8 mouse cellular contexts compared by ENCODE assay signal in the genomic region with DNA sequence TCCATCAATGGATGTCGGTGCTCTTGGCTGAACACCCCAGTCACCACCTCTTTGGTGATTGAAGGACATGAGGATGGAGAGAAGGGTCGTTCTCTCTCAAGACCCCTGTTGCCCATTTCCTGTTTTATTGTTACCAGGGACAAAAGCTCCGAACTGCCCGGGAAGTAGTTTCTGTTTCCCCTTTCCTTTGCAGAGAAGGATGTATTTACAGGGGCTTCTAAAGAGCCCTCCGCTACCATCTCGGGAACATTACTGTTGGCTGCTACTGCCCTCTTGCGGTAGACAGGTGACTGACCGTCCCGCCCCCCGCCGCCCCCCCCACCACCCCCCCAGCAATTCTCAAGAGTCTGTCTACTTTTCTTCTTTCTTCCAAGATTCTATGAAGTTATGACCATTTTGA. TPM values are rescaled to one million over a fixed set of nuclear protein-coding genes. Genes with fewer than 3 reads are reported as not detected.
DNase-seq lines count a peak whose midpoint lies in the region; ATAC-seq lines count a peak whose summit lies in the region.

No protein-coding gene starts in this region.

- no peak overlapping the region for H3K27ac ChIP-seq in forebrain, embryonic 11.5 days (ENCODE audit: low read depth, low read length)
- H3K27ac ChIP-seq in hindbrain, embryonic 14.5 days = no peak overlapping the region
- no peak overlapping the region for H3K27ac ChIP-seq in liver, embryonic 12.5 days
- H3K27ac ChIP-seq in neural tube, embryonic 11.5 days (ENCODE audit: low read depth, low read length) = no peak overlapping the region

- WGBS in forebrain, embryonic 11.5 days = 1% methylated on average over 11 of the region's 11 CpGs
- WGBS in hindbrain, embryonic 14.5 days = 2% methylated on average over 11 of the region's 11 CpGs
- WGBS in liver, embryonic 12.5 days (ENCODE audit: insufficient replicate concordance) = 6% methylated on average over 11 of the region's 11 CpGs
- 2% methylated on average over 11 of the region's 11 CpGs for WGBS in neural tube, embryonic 11.5 days

- no peaks in the 10 kb centered on the region for H3K9me3 ChIP-seq in forebrain, embryonic 11.5 days (ENCODE audit: control insufficient read depth, low read length)
- H3K9me3 ChIP-seq in hindbrain, embryonic 14.5 days (ENCODE audit: control insufficient read depth, low read length) = no peaks in the 10 kb centered on the region
- H3K9me3 ChIP-seq in liver, embryonic 12.5 days (replicated peaks) = no peaks in the 10 kb centered on the region
- no peaks in the 10 kb centered on the region for H3K9me3 ChIP-seq in neural tube, embryonic 11.5 days (ENCODE audit: control insufficient read depth, low read length)

- intact Hi-C loops in left cerebral cortex, postnatal 4 days (cut with DNase I) = loop anchor here (5.0 kb wide), 1 partner anchor 96 kb away; a partner anchor contains a TSS
- intact Hi-C loops in left cerebral cortex, postnatal 36 days (cut with DNase I) = loop anchor here (5.0 kb wide), 1 partner anchor 96 kb away; a partner anchor contains a TSS

- H3K4me3 ChIP-seq in forebrain, embryonic 11.5 days (ENCODE audit: low read depth, low read length) = no peak overlapping the region
- H3K4me3 ChIP-seq in hindbrain, embryonic 14.5 days (replicated peaks; ENCODE audit: low read length) = no peak overlapping the region; the same call in 1 of the 2 replicates
- no peak overlapping the region; the same call in 1 of the 2 replicates for H3K4me3 ChIP-seq in liver, embryonic 12.5 days
- H3K4me3 ChIP-seq in neural tube, embryonic 11.5 days (ENCODE audit: low read depth, low read length) = 0 out of 2 replicates have a peak overlapping the region, but pooled peaks have one; percentile 12

- H3K4me2 ChIP-seq in forebrain, embryonic 11.5 days (ENCODE audit: low read depth, low read length, severe bottlenecking) = peak overlapping the region; percentile 37; the same call in 1 of the 2 replicates
- H3K4me2 ChIP-seq in hindbrain, embryonic 14.5 days (replicated peaks) = peak overlapping the region; percentile 48
- H3K4me2 ChIP-seq in liver, embryonic 12.5 days = peak overlapping the region; percentile 43
- peak overlapping the region; percentile 41 for H3K4me2 ChIP-seq in neural tube, embryonic 11.5 days (ENCODE audit: low read depth)

- no peaks in the 10 kb centered on the region for H3K36me3 ChIP-seq in forebrain, embryonic 11.5 days (ENCODE audit: control insufficient read depth, insufficient read depth, low read length)
- no peaks in the 10 kb centered on the region for H3K36me3 ChIP-seq in hindbrain, embryonic 14.5 days (replicated peaks; ENCODE audit: control insufficient read depth, insufficient read depth)
- H3K36me3 ChIP-seq in liver, embryonic 12.5 days = no peaks in the 10 kb centered on the region
- no peaks in the 10 kb centered on the region for H3K36me3 ChIP-seq in neural tube, embryonic 11.5 days (ENCODE audit: control insufficient read depth, insufficient read depth, low read length)

- no peak overlapping the region for H3K9ac ChIP-seq in forebrain, embryonic 11.5 days (ENCODE audit: low read length)
- H3K9ac ChIP-seq in hindbrain, embryonic 14.5 days = no peak overlapping the region; the same call in 1 of the 2 replicates
- H3K9ac ChIP-seq in liver, embryonic 12.5 days = no peak overlapping the region
- H3K9ac ChIP-seq in neural tube, embryonic 11.5 days (ENCODE audit: low read length) = 0 out of 2 replicates have a peak overlapping the region, but pooled peaks have one; percentile 18

- H3K4me1 ChIP-seq in forebrain, embryonic 11.5 days (replicated peaks; ENCODE audit: control insufficient read depth, insufficient read depth, low read length) = no peaks in the 10 kb centered on the region
- H3K4me1 ChIP-seq in hindbrain, embryonic 14.5 days (replicated peaks; ENCODE audit: control insufficient read depth, insufficient read depth, low read length) = 0 out of 2 replicates have a peak, but pooled peaks cover 4% of the 10 kb centered on the region
- 0 out of 2 replicates have a peak, but pooled peaks cover 3% of the 10 kb centered on the region for H3K4me1 ChIP-seq in liver, embryonic 12.5 days
- H3K4me1 ChIP-seq in neural tube, embryonic 11.5 days (ENCODE audit: control insufficient read depth, insufficient read depth, low read length) = no peaks in the 10 kb centered on the region

- no peaks in the 10 kb centered on the region; the same call in 1 of the 2 replicates for H3K27me3 ChIP-seq in forebrain, embryonic 11.5 days (ENCODE audit: control insufficient read depth, insufficient read depth, low read length)
- no peaks in the 10 kb centered on the region for H3K27me3 ChIP-seq in hindbrain, embryonic 14.5 days (ENCODE audit: control insufficient read depth, insufficient read depth, low read length)
- H3K27me3 ChIP-seq in liver, embryonic 12.5 days (replicated peaks) = 0 out of 2 replicates have a peak, but pooled peaks cover 4% of the 10 kb centered on the region
- no peaks in the 10 kb centered on the region for H3K27me3 ChIP-seq in neural tube, embryonic 11.5 days (ENCODE audit: control insufficient read depth, insufficient read depth, low read length)

- no peak for ATAC-seq in forebrain, embryonic 11.5 days (replicated peaks; ENCODE audit: low FRiP score)
- no peak for ATAC-seq in hindbrain, embryonic 14.5 days (ENCODE audit: low FRiP score)
- no peak for ATAC-seq in liver, embryonic 12.5 days
- no peak for ATAC-seq in neural tube, embryonic 11.5 days (ENCODE audit: insufficient read depth, low FRiP score, low TSS enrichment)

- DNase-seq in left cerebral cortex, postnatal 4 days = peak; percentile 63
- no peak for DNase-seq in left cerebral cortex, postnatal 36 days (ENCODE audit: low spot score in 2 of 2)
- peak; percentile 32 for DNase-seq in adrenal gland, adult 2 months
- DNase-seq in forebrain, embryonic 11.5 days (ENCODE audit: low spot score) = peak; percentile 68
- DNase-seq in hindbrain, embryonic 14.5 days (ENCODE audit: low spot score) = peak; percentile 75
- peak; percentile 64 for DNase-seq in neural tube, embryonic 11.5 days (ENCODE audit: low spot score)
- DNase-seq in urinary bladder, postnatal 10 days (ENCODE audit: low spot score) = no peak

RNA-seq across cellular contexts. Expression of a gene that starts 15.0 kb away (rescaled TPM):
- 10 to 100 TPM; 11.3 to 15.2 TPM for total RNA-seq in left cerebral cortex, postnatal 4 days (2021)
- 10 to 100 TPM; 17.3 to 22.6 TPM for total RNA-seq in left cerebral cortex, postnatal 36 days (2021)
- total RNA-seq in adrenal gland, adult 2 months (2021) = 10 to 100 TPM; 20.0 to 28.1 TPM
- 0.15 and 0.29 TPM in 2 replicates for polyA plus RNA-seq in adrenal gland, adult 2 months (2012; rRNA removed)
- 60.4 and 67.6 TPM in 2 replicates for polyA plus RNA-seq in forebrain, embryonic 11.5 days (2014; fragmentation: Nextera tagmentation; extraction: Ambion mirVana)
- 35.2 and 45.6 TPM in 2 replicates for polyA plus RNA-seq in hindbrain, embryonic 14.5 days (2014; fragmentation: Nextera tagmentation; extraction: Ambion mirVana)
- polyA plus RNA-seq in liver, embryonic 12.5 days (2016; fragmentation: Nextera tagmentation; extraction: Ambion mirVana) = 34.9 and 37.1 TPM in 2 replicates
- polyA plus RNA-seq in neural tube, embryonic 11.5 days (2014; fragmentation: Nextera tagmentation; extraction: Ambion mirVana) = 49.1 and 55.7 TPM in 2 replicates

Comparison
In these comparisons a context has a peak if more than half of its experiments do, and no peak if none do; other contexts are left out.
1. DNase-seq: peak in left cerebral cortex, postnatal 4 days (single experiment), adrenal gland, adult 2 months (single experiment), forebrain, embryonic 11.5 days (single experiment), hindbrain, embryonic 14.5 days (single experiment) and neural tube, embryonic 11.5 days (single experiment); none in left cerebral cortex, postnatal 36 days (0 of 2) and urinary bladder, postnatal 10 days (single experiment).
2. RNA of a gene that starts 15.0 kb away (polyA plus RNA-seq): 60.4 to 67.6 TPM in forebrain, embryonic 11.5 days, 49.1 to 55.7 TPM in neural tube, embryonic 11.5 days, 35.2 to 45.6 TPM in hindbrain, embryonic 14.5 days and 34.9 to 37.1 TPM in liver, embryonic 12.5 days; 0.15 to 0.29 TPM in adrenal gland, adult 2 months; every median in the first group is over 10 times any median in the second.
3. Peak in every context shown above with its lines, with median percentiles within 50 percentile points of each other: H3K4me2 ChIP-seq.